Mouse (Mus musculus) cerebellum, adult 11-12 months (tissue): ENCODE results near the gene Pigs.

Experiments used
- DNase-seq: peaks from one replicate; pipeline ENCODE4 v3.0.0; 2022

The Pigs gene

DNA sequence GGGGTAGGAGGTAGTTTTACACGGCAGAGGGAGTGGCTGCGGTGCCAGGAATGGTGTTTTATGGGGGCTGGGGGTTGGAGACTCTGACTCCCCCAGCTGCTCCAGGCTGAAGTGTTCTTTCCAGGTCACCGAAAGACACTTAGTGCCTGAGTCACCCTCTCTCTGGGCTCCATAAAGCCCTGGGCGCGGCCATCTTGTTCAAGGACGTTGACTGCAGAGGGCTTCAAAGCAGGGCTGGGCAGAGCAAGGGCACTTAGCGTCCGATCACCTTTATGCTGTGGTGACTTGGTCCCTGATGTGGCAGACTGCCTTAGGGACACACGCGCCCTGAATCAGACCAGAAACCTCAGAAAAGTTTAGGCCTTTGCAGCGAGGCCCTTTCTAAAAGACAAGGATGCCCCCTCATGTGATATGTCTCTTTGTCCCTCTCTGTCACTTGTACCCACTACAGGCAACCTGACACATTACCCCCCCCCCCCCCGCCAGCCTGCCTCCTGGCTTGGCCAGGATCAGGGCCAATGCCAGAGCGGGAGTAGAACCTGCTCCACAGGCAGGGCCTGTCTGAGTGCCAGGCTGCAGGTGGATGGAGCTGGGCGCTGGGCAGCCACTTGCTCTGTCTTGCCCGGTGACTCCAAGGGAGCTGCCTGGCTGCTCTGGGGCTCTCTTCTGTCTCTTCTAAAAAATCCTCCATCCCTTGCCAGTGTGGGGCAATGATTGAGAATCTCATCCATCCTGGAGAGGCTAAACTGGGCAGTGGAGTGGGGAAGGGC, 39.4 kb downstream of the Pigs start:
- DNase-seq, result no peak

DNA sequence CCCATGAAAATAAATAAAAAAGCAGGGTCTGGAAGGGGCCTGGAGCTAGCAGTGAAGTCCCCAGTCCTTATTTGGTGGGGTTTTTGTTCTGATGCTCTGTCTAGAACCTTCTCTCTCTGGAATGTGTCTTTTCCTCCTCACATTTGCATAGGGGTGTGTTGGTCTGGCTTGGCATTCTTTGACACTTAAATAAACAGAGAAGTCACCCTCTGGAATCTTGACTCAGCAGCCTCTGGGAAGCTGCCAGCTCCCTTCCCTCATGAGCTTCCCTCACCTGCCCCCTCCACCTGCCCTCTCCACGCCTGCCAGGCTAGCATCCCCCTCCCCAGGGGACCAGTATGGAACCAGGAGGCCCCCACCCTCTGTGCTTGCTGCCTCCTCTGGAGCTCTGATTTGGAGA, 42.2 kb downstream of the Pigs start:
- DNase-seq, result no peak

DNA sequence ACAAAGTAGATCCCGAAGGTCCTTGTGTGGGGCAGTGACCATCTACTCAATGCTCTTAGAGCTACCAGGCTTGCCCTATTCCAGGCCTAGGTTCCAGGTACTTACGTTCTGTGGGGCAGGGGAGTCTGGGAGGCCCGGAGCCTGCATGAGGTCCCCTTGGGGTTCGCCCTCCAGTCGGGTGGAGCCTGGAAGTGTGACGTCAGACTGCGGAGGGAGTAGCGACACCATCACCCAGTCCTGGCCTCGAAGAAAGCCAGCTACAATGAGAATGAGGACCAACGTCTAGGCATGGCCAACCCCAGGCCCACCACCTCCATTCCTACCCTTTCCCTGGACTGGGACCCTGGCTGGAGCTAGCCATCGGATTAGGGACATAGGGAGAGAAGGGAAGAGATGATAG, 43.5 kb downstream of the Pigs start:
- DNase-seq, result no peak

DNA sequence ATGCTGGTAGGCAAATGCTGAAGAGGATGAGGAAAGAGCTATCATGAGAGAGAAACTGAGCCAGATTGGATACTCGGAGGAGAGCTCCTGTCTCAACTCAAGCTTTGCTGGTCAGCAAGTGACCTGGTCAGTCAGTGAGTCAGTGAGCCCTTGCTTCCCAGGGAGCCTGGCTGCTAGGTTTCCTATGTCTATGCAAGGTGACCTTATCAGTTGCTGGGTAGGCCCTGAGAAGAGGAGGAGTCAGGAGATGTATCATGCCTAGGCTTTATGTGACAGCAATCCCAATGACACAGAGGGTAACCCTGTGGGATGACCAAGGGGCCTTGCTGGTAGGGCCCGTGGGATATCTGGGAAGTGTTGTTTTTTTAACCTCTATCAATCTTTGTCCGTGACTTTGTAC, 44.0 kb downstream of the Pigs start:
- DNase-seq, result no peak

DNA sequence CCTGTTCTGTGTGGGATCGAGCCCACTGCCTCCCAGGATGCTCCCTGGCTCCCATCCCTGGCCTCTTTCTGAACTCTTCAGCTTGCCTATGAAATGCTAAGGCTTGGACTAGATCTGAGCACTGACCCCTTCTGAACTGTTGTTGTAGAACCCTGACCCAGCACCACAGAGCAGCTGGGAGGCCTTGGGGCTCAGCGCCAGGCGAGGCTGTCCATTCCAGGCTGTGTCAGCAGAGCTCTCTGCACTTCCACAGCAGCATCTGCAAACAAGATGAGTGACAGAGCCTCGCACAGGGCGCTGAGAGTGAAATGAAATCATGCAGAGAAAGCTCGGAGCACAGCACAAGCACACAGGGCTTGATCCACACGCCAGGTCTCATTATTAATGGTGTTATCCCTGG, 44.4 kb downstream of the Pigs start:
- no peak for DNase-seq

DNA sequence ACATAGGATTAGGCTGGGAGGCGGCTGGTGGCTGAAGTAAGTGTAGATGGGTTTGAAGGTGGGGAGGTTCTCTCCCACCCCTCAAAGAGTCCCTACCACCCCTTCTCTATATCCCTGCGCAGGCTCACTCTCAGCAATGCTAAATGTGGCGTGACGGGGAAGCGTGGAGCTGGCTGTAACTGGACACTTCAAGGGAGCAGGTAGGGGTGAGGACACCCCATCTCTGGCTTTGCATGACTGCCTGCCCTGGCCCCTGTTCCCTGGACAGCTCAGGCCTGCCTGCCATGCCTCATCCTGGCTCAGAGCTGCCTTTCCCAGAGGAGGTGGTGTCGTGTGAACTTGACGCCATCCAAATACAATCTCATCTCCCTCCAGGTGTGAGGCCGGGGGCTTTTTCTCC, 45.9 kb downstream of the Pigs start:
- DNase-seq, result no peak

DNA sequence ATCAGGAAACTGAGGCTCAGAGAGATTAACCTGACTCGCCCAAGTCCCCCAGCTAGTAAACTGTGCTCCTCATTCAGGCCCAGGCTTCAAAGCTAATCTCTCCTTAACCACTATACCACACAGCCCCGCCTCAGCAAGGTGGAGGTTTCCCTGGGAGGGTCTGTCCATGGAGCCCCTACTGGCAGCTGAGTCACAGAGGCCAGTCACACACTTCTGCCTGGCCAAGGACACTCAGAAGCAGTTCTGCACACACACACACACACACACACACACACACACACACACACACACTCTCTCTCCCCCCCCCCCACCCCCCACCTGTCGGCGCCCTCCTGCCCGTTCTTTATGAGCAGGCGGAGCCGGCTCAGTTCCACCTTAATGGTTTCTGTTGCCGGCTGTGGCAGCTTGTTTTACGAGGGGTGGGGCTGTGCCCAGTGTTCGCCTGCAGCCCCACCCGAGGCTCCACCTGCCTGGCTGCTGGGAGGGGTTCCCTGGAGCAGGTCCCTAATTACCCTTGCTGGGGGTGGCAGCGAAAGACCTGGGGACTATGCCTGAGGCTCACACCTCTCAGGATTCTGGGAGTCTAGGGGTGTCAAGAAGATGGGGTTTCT, 49.4 kb downstream of the Pigs start:
- DNase-seq, result no peak

DNA sequence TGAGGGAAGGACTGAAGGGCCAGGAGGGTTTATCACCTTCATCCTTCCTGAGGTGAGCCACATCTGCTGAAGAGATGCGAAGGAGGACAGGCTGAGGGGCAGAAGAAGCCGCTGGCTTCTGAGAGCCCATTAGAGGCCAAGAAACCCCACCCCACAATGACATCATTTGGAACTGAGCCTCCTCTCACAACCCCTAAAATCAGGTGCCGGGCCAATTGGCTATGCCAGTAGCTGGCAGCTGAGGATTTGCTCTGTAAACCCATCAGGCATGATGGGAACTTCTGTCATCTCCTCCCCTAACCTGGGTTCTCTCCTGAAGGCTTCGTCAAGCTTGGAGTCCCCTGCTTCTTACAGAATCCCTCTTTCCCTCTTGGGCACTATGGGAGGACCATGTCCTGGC, 52.1 kb downstream of the Pigs start:
- no peak for DNase-seq

DNA sequence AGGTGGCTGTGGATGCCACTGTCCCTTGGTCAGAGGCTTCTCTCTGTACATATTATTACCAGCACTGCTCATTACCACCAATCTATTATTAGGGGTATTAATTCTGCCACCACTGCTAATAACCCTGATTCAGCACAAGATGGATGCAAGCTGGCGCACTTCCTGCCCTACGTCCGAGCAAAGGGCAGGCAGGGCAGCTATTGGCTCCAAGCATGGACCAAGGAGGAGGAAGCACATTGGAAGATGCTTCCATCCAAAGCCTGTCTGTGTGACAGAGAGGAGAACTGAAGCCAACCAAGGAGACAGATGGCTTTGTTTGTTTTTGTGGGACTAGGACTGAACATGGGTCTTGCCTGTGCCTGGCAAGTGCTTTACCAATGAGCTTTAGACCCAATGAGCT, 52.8 kb downstream of the Pigs start:
- DNase-seq, result no peak

DNA sequence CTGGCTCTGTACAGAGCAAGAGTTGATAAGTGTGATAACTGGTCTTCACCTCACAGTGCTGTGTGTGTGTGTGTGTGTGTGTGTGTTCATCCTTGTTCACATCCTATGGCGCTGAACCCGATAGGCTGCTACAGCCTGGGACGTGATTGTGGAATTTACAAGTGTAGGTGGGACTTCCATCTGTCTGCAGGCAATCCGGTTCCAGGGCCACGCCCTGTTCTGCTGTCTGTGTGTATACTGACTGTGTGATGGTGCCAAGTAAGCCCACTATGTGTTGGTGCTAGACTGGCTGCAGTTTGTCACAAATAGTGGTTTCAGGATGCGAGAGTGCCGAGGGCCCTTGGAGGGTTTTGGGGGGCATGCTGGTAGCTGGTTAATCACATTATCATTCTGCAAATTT, 54.1 kb downstream of the Pigs start:
- DNase-seq, result no peak

DNA sequence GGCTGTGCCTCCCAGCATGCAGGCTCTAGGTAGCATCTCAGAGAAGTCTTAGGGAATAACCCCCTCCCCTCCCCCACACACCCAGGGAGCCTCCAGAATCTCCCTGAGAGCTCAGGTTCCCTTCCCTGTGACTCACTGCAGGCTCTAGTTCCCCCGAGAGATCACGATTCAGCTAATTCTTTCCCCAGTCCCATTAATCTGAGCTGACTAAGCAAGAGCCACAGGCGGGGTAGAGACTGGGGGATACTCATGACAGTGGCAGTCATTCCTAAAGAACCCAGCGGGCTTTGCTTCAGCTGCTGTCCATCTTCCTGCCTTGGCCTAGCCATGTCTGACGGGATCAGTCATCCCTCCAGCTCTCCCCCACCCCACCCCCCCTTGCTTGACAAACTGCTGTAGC, 54.5 kb downstream of the Pigs start:
- no peak for DNase-seq

DNA sequence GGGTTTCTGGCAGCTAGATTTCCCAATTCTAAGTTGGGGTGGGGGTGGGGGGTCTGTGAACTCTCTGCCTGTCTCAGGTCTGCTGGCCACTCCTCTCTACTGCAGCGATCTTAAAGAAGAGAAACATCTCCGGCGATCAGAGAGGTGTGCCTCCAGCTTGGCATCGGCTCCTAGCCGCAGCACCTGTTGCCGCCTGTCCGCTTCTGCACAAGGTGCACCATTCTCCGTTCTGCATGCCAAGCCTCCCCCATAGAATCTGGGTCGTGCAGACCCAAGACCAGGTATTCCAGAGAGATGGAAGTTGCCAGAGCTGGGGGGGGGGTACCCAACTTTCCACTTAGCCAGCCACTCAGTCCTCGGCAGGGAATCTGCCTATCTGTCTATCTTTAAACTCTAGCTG, 57.6 kb downstream of the Pigs start:
- DNase-seq, result no peak

DNA sequence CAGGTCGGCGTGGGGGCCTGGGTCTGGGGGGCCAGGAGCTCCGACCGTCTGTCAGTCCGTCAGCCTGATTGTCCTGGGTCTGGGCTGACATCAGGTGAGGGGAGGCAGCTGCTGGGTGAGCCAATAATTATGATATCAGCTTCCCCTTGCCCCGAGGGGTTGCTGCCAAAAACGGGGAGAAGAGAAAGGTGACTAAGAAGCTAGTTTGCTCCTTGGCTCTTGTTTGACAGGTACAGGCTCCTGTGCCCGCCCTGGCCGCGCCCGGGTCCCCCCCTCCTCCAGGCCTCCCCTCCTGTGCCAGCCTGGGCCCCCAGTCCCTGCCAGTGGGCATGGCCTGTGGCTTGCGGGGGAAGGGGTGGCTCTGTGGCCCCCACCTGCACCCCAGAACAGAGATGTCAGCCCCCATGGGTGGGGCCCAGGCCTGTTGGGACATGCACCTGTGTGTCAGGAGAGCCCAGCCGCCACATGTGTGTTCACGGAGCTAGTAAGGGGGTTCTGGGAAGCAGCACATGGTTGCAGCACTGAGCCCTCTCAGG, 58.4 kb downstream of the Pigs start, which contains the start of gene Foxn1:
Foxn1 (minus strand) TSS at position 51 of the 536 bp plus-strand sequence.
- DNase-seq, result no peak
